Mouse (Mus musculus): ENCODE results near the gene Fam222a.

Fam222a gene

DNA sequence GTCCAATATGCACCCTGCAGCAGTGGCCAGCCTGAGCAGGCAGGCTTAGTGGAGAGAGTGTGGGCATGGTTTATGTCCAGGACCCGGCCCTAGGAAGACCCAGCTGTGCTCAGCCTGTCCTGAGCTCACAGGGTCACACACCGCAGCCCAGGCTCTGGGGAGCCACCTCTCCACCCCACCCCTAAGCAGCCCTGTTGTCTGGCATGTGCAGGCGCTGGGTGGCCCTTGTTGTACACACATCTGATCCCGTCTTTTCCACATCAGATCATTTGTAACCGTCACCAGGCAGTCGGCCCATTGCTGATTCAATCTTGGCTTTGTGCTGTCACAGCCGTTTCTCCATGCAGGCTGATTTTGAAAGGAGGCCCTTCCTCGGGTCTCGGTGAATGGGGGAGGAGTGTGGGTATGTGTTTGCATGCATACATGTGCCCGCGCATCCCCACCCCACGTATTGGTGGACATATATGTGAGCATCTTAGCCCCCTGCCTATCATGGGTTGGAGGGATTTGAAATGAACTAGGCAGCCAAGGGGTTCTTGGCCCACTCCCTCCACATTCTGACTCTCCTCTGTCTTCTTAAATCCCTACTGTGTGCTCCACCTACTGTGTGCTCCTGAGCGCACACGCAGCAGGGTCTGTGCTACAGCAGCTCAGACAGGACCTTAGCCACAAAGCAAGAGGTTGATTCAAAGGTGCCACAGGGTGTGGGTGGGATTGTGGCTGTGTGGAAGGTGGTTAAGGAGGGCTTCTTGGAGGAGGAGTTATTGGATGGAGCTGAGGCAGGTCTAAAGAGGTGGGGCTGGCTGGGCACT is 16.7 kb downstream of the Fam222a start:
- no peak for DNase-seq (ENCODE audit: low spot score in 2 of 2)

DNA sequence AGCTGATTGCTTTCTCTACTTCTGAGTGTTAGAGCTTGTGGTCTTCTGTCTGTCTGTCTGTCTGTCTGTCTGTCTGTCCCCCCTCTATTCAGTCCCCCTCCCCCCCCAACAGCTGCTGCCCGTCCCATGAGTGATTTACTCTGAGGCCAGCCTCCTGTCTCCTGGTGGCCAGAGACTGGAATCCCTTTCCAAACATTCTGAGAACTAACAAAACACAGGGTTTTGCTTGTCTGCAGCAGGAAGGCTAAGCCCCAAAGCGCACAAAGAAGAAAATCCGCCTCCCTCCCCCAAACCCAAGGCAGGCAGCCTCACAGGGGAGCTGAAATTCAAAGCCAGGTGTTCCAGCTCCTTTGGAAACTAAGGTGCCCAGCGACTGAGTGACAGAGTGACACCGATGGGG is 17.9 kb downstream of the Fam222a start:
- DNase-seq (ENCODE audit: low spot score in 2 of 2) = no peak

DNA sequence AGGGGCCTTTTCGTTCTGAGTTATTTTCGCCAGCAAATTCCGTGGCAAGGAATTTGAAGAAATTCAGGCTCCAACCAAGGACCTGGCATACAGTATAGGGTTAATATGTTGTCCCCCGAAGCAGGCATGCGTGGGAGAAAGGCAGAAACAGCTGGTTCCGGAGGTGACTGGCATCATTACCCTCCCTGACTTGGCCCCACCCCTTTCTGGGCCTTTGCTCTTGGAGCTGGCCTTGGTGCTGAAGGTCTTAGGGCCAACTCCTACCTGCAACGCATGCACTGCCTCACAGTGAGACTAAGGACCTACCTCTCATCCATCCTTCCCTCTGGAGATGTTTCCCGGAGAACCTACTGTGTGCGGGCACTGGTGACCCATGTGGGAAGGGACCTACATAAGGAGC is 20.1 kb downstream of the Fam222a start:
- DNase-seq (ENCODE audit: low spot score in 2 of 2) = no peak

DNA sequence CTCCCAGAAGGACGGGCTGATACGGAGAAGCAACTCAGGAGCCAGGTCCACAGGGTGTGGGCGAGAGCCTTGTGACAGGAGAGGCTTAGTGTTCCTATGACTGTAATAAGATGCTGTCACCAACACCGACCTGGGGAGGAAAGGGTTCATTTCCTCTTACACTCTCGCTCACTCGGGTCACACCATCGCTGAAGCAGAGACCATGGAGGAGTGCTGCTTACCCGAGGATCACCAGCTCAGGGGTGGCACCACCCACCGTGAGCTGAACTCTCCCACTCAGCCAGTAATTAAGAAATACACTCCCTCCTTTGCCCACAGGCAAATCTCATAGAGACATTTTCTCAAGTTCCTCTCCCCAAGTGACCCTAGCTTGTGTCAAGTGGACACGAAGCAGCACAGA is 20.6 kb downstream of the Fam222a start:
- DNase-seq (ENCODE audit: low spot score in 2 of 2) = no peak

DNA sequence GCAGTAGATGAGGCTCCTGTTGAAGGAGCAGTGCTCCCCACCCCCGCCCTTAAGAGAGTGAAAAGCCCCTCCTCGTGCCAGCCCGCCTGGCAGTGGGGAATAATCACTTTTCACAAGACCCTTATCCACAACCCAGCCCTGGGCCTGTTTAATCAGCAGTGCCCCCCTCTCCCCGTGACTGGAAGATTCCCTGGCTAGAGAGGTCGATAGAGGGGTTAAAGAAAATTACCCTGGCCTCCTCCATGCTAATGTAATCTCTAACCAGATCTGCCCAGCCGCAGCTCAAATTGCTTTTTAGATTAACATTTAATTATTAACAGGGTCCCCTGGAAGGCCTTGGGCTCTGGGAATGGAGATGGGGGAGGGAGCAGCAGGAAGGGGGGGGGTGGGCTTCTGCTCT is 21.2 kb downstream of the Fam222a start:
- DNase-seq (ENCODE audit: low spot score in 2 of 2) = no peak

DNA sequence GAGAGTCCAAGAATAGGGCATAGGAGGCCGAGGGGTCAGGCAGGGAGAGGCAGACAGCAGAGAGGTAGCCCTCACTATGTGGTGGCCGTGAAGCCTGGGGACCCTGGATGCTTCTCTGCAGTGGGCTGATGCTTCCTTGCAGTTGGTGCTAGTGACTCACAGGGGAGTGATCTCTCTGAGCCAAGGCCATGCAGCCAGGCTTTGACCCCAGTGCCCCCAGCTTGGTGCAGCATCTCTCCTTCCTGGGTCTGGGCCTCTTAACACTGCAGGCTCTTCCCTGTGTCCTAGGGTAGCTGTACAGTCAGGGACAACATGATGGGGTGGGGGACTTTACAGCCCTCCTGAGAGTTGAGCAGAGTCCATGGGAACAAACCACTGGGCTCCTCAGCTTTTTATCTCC is 21.6 kb downstream of the Fam222a start:
- no peak for DNase-seq (ENCODE audit: low spot score in 2 of 2)

DNA sequence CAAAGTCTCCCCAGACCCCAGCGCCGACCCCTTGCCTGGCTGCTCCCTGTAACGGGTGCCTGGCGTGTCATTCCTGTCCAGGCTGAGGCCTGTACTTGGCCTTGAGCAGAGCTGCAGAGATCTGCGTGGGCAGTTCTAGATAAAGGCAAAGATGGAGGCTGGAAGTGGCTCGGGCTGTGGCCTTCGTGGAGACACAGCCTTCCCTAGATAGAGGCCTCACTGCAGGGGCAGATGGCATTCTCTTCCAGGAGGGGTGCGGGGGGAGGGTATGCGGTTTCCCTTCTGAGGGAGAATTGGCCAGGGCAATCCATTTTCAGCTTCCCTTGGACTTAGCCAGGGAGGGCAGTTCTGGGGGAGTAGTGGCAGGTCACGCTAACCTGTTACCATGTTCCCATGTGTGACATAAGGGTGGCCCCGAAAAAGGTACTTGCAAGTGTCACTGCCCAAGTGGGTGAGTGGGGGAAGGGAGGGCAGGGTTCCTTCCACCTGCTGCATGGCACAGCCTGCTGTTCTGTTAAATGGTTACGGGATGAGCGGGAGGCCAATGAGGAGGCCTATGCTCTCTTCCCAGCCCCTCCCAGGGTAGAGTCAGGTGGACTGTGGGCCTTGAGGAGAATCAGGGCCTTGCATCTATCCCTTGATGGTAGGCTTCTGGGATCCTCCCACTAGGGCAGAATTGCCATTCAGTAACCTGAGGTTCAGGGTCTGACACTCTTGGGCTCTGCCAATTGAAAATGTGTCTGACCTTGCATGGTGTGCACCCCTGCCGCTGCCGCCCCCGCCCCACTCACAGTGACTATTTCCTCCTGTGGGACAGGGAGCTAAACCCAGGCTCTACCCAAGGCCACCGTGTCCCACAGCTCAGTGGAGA is 22.5 kb downstream of the Fam222a start:
- no peak for DNase-seq (ENCODE audit: low spot score in 2 of 2)

DNA sequence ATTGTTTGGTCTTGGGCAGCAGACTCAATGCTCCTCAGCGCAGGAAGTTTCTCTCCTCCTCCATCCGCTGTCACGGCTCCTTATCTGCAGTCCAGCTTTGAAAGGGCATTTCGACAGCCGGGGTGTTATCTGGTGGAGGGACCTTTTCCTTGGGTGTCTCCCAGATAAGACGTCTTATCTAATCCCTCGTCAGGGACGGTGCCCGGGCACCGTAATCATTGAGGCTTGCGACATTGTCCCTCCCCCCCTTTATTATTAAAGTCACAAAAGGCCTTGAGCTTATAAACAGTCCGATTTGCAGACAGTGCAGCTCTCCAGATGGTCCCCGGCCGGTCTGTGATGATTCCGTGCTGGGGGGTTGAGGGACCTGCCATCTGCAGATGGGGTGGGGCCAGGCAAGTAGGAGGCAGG is 23.3 kb downstream of the Fam222a start:
- no peak for DNase-seq (ENCODE audit: low spot score in 2 of 2)

DNA sequence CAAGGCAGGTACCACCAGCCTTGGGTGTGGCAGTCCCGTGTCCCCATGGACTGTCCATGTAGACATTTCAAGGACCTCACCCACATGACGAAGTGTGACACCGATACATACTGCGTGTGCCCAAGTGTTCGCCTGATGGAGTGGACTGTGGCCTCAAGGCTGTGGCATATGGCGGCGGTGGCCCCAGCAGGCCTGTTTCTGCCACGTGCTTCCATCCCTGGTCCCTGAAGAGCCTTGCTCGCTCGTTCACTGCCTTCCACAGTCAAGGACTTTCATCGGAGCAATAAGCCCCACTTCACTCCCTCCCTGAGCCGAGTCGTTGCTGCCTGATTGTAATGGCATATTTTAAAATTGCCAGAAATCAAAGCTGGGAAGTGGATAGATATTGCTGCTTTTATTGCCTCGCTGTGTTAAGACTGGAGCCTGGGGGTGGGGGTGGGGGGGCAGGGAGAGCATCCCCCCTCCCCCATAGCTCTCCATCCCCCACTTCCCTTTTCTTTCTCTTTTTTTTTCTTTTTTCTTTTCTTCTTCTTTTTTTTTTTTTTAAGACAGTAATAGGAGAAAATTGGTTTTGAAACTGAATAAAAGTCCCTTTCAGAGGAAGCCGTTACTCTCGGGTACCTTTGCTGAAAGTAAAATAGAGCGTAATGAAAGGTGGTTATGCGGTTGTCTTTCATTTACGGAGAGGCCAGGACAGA is 24.8 kb downstream of the Fam222a start:
- no peak for DNase-seq (ENCODE audit: low spot score in 2 of 2)

DNA sequence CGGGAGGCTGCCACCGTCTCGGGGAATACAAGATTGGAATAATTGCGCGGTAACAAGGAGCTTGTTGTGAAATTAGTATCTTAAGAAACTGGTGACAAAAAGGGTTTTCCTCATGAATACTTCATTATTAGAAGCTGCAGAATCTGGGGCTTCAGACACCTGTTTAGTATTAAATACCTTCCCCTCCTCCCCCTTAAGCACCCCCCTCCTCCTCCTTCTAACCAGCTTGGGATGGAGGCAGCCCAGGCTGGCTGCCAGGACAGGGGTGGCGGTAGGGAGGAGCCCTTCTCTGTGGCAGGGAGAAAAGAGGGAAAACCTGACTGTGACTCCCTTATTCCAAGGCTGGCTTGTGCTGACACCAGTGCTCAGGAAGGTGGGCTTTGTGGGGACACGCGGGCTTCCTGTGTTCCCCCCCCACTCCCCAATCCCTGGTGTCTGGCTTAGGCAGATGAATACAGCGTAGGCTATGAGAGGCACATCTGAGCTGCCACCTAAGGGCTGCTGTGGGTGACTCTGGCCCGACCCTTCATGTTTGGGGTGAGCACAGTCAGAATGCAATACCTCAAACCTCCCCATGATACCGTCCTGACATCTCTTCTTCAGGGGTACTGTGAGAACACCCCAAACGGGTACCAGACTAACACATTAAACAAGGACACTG is 25.5 kb downstream of the Fam222a start:
- no peak for DNase-seq (ENCODE audit: low spot score in 2 of 2)

DNA sequence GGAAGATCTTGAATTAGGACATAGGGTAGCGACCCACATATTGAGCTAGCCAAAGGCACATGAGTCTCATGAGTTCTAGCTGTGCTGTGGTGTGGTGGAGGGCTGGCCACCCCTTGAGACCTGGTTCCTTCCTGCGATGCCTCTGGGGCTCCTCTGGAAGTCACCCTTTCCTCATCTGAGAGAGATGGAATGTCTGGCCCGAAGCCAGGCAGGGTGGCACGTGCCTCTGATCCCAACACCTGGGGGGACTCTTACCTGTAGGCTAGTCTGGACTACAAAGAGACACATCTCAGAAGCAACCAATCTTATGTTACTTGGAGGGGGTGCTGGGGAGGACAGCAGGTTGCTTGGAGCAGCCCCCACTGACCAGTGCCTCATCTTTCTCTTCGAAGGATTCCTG is 26.1 kb downstream of the Fam222a start:
- no peak for DNase-seq (ENCODE audit: low spot score in 2 of 2)

DNA sequence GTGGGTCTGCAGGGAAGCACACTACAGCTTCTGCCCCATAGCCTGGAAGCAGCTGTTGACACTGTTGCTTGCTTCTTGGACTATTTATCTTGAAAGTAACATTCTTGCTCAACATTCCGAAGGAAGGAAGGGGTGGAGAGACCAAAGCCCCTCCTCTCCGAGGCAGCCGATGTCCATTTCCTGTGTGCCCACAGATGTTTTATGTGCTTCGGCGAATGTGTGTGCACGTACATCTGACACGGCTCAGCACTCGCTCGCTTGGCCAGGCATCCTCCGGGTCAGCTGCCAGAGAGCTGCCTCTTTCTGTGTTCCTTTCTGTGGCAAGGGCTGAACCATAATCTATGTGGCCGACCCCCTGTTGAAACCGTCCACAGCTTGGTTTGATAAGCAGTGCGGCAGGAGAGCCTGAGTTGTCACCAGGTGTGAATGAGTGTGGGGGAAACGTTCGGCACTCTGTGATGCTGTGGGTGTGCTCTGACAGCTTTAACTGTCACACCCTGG is 27.0 kb downstream of the Fam222a start:
- no peak for DNase-seq (ENCODE audit: low spot score in 2 of 2)

DNA sequence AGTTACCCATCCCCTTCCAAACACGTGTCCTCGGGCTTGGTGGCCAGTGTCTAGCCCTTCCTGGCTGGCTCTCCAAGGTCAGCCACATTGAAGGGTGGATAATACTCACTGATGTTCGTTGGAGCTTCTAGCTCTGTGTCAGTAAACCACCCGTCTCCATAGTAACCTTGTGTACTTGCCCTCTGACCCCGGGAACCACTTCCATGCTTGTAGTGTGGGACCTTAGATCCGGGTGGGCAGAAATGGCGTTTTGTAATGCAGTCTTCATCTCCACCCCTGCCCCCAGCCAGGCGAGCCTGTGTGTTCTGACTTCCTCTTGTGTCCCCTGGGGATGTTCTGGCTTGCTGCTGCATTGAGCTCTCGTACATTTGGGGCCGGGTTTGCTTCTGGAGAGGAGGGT is 28.8 kb downstream of the Fam222a start:
- no peak for DNase-seq (ENCODE audit: low spot score in 2 of 2)

DNA sequence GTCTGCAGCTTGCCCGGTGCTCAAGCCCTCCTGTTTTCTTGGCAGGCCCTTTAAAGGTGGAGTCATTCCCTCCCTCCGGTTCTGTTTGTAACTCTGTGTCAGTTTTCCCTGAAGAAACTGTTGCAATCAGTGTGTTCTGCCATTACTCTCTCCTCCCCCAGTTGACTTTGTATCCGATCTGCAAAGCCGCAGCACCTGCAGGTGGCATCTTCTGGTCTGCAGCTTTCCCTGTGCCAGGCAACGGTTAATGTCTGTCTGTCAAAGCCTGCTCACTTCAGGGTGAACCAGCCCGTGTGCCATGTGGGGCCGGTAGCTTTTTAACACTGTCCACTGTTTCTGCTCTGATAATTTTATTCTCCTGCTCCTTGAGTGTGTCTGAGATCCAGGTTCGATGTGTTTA is 29.4 kb downstream of the Fam222a start:
- no peak for DNase-seq (ENCODE audit: low spot score in 2 of 2)

DNA sequence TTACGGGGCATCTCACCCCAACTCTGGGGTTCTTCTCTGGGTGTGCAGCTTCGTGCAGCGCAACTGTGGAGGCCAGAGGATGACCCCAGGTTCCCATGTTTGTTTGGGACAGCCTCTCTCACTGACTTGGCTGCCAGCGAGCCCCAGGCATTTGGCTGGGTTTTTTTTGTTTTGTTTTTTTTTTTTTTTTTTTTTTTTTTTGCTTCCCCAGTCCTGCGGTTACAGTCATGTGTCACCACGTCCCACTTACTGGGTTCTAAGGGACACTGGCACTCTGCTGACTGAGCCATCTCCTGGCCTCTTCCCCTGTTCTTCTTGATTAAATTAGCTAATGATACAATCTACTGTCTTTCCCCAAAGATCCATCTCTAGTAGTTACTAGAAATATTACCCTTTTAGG is 29.8 kb downstream of the Fam222a start:
- no peak for DNase-seq (ENCODE audit: low spot score in 2 of 2)

DNA sequence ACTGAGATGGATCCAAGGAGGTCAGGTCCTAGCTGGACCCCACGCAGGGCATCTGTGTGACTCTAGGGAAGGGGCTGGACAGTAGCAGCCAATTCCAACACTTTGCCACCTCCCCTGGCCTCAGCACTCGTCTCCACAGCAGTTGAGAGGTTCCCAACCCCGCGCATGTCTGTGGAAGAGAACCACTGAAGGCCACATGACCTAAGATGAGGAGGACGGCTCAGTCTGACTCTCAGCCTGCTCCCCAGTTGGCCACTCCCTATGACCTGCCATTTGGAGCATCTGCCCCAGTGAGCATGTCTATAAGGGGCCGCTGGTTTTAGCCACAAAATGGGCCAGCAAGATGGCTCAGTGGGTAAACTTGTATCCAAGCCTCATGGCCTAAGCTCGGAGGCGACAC is 34.2 kb downstream of the Fam222a start:
- DNase-seq (ENCODE audit: low spot score in 2 of 2) = no peak

DNA sequence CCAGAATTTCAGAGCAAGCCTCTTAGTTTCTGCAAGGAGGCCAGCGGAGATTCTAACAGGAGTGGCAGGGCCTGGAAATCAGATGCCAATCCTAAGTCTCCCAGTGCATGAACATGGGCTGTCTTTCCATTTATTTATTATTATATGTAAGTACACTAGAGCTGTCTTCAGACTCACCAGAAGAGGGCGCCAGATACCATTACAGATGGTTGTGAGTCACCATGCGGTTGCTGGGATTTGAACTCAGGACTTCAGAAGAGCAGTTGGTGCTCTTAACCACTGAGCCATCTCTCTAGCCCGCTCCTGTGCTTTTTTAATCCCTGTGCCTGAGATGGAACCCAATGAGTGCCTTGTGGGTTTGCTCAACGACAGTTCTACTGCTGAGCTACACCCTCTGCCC is 36.2 kb downstream of the Fam222a start:
- no peak for DNase-seq (ENCODE audit: low spot score in 2 of 2)

DNA sequence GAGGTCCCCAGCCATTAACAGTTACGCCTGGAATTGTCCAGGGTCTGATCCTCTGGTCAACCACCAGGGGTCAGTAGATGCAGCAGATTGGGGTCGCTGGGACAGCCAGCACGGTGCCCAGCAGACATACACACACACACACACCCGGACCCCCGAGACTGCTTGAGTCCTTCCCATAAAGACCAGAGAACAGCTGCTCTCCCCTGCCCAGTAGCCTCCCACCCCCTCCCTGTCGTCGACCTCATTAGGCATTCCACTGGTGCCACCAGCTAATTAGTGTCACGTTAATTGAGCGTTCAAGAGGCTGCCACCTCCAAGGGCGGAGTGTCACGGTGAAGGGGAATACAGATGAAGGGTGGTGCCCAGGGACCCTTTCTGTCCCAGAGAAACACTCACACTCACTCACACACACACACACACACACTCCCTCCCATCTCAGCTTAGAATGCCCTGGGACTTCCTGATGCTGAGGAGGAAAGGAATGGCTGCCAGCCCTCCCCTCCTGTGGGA is 37.0 kb downstream of the Fam222a start:
- DNase-seq (ENCODE audit: low spot score in 2 of 2) = no peak

DNA sequence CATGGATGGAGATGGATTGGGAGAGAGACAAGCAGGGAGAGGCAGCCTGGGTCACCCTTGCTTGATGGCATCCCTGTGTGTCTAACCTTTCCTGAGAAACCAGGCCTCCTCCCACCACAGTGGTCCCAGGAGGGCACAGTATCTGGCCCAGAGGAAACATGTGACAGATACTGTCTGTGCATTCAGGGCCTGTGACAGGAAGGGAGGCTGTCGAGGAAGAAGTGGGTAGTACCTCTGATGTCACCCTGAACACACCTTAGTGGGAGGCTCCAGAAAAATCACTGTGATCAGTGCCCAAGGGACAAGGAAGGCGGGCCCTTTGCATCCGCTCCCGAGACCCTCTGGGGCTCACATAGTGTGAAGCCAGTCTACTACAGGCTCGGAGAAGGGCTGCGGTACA is 38.2 kb downstream of the Fam222a start:
- no peak for DNase-seq (ENCODE audit: low spot score in 2 of 2)

DNA sequence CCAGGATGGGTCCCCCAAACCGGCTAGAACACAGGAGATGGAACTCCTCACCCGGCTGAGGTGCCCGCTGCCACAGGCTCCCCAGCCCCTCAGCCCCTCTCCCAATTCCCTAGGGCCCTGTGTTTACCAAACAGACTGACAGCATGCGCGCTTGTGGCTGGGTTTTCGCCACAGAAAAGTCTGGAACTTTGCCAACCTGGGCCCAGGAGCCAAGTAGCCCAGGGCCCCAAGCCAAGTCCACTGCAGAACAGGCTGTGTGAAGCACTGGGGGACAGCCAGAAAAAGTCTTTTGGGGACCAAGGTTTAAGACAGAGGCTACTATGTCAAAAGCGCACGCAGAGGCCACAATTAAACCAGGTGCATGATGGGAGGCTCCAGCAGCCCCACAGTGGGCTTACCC is 39.8 kb downstream of the Fam222a start:
- DNase-seq (ENCODE audit: low spot score in 2 of 2) = peak; percentile 59 to 71

DNA sequence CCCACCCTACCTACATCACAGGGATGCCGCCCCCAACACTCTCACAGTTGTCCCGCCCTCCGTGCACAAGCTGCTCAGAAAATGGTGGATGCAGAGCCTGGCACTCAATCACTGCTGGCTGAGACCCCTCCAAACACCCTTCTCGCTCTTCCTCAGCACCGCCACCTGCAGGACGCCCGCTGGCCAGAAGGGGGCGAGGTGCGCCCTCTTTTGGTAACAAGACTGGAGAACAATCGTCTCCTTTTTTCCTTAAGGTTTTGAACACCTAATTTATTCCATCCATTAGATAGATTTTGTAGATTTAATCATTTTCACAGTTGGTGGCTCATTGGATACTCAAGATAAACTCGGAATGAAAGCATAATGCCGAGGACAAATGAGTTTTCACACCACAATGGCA is 40.7 kb downstream of the Fam222a start:
- peak; percentile 77 to 89 for DNase-seq (ENCODE audit: low spot score in 2 of 2)

DNA sequence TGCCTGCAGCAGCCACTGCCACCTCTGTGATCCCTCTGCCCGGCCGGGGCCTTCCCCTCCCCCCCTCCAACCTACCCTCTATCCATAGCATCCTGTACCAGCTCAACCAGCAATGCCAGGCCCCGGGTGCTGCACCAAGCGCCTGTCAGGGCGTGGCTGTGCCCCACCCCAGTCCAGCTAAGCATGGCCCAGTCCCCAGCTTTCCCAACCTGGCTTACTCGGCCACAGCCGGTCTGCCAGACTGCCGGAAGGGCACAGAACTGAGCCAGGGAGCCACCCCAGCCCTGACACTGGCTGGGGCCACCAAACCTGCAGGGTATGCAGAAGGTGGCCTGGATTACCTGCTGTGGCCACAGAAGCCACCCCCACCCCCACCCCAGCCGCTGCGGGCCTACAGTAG is 43.4 kb downstream of the Fam222a start:
- DNase-seq (ENCODE audit: low spot score in 2 of 2) = no peak

All from right cerebral cortex, adult 2 months (tissue).